Mouse (Mus musculus): Measurements from ENCODE around the gene Olfr17.

GRCm38 (mm10) chr7:107047578-107047977 lies 45.4 kb upstream of the Olfr17 start:
- TF ChIP-seq CTCF (IDR thresholded peaks at IDR 0.05): no peak
- TF ChIP-seq POLR2A (IDR thresholded peaks at IDR 0.05; ENCODE audit: insufficient read depth, low read depth, low read length): no peak

All from heart, adult 2 months (tissue).